Mouse (Mus musculus): ENCODE data around the gene Cnpy1. TPM values are rescaled to one million over a fixed set of nuclear protein-coding genes. Genes with fewer than 3 reads are reported as not detected.

Cnpy1 gene
- total and polyA plus RNA-seq, 2 experiments = under 0.01 TPM; not detected in 1

GRCm38 (mm10) chr5:28173674-28174073 is 71.9 kb downstream of the Cnpy1 start:
- H3K27me3 ChIP-seq (ENCODE audit: control insufficient read depth, insufficient read depth, low read length) = peaks cover 27% of the 10 kb centered on the region
- H3K4me1 ChIP-seq (ENCODE audit: control insufficient read depth, insufficient read depth, low read length) = no peaks in the 10 kb centered on the region
- H3K79me2 ChIP-seq (ENCODE audit: control insufficient read depth, insufficient read depth, low read length) = no peaks in the 10 kb centered on the region
- no peak for DNase-seq (ENCODE audit: extremely low read depth, low read depth, low spot score)
- TF ChIP-seq POLR2A (IDR thresholded peaks at IDR 0.05; ENCODE audit: extremely low read depth, insufficient read depth, low read length) (no peak), CTCF (IDR thresholded peaks at IDR 0.05; ENCODE audit: low read depth, low read length) (no peak)
- no peaks in the 10 kb centered on the region for H3K36me3 ChIP-seq (ENCODE audit: control insufficient read depth, insufficient read depth, low read length)
- H3K9ac ChIP-seq (ENCODE audit: low read depth, low read length) = no peak overlapping the region
- no peak overlapping the region for H3K27ac ChIP-seq (replicated peaks; ENCODE audit: insufficient read depth, low read depth, low read length)
- 7% methylated on average over 1 of the region's 1 CpGs for WGBS
- no peak overlapping the region for H3K4me3 ChIP-seq (ENCODE audit: insufficient read depth, low read depth, low read length)

- DNase-seq (ENCODE audit: extremely low read depth, low read depth, low spot score) = no peak
- 18% methylated on average over 4 of the region's 4 CpGs for WGBS
- H3K4me1 ChIP-seq (ENCODE audit: control insufficient read depth, insufficient read depth, low read length) = no peaks in the 10 kb centered on the region
- peaks cover 31% of the 10 kb centered on the region for H3K27me3 ChIP-seq (ENCODE audit: control insufficient read depth, insufficient read depth, low read length)
- no peaks in the 10 kb centered on the region for H3K36me3 ChIP-seq (ENCODE audit: control insufficient read depth, insufficient read depth, low read length)
- H3K4me3 ChIP-seq (ENCODE audit: insufficient read depth, low read depth, low read length) = no peak overlapping the region
- no peaks in the 10 kb centered on the region for H3K79me2 ChIP-seq (ENCODE audit: control insufficient read depth, insufficient read depth, low read length)
- no peak for TF ChIP-seq POLR2A (IDR thresholded peaks at IDR 0.05; ENCODE audit: extremely low read depth, insufficient read depth, low read length)
- no peak for TF ChIP-seq CTCF (IDR thresholded peaks at IDR 0.05; ENCODE audit: low read depth, low read length)
- no peak overlapping the region for H3K27ac ChIP-seq (replicated peaks; ENCODE audit: insufficient read depth, low read depth, low read length)
- no peak overlapping the region for H3K9ac ChIP-seq (ENCODE audit: low read depth, low read length)
Measured at GRCm38 (mm10) chr5:28172921-28173670, 72.5 kb downstream of the Cnpy1 start.

- no peak for DNase-seq (ENCODE audit: extremely low read depth, low read depth, low spot score)
- H3K36me3 ChIP-seq (ENCODE audit: control insufficient read depth, insufficient read depth, low read length) = no peaks in the 10 kb centered on the region
- H3K9ac ChIP-seq (ENCODE audit: low read depth, low read length) = no peak overlapping the region
- H3K79me2 ChIP-seq (ENCODE audit: control insufficient read depth, insufficient read depth, low read length) = no peaks in the 10 kb centered on the region
- H3K4me1 ChIP-seq (ENCODE audit: control insufficient read depth, insufficient read depth, low read length) = no peaks in the 10 kb centered on the region
- no peak overlapping the region for H3K27ac ChIP-seq (replicated peaks; ENCODE audit: insufficient read depth, low read depth, low read length)
- WGBS = 15% methylated on average over 8 of the region's 8 CpGs
- TF ChIP-seq POLR2A (IDR thresholded peaks at IDR 0.05; ENCODE audit: extremely low read depth, insufficient read depth, low read length) (no peak), CTCF (IDR thresholded peaks at IDR 0.05; ENCODE audit: low read depth, low read length) (no peak)
- H3K4me3 ChIP-seq (ENCODE audit: insufficient read depth, low read depth, low read length) = no peak overlapping the region
- H3K27me3 ChIP-seq (ENCODE audit: control insufficient read depth, insufficient read depth, low read length) = peaks cover 33% of the 10 kb centered on the region
Measured at GRCm38 (mm10) chr5:28172261-28172920, 73.2 kb downstream of the Cnpy1 start.

- no peak for TF ChIP-seq CTCF (IDR thresholded peaks at IDR 0.05; ENCODE audit: low read depth, low read length)
- WGBS = 31% methylated on average over 5 of the region's 5 CpGs
- Histone ChIP-seq H3K4me3 (ENCODE audit: insufficient read depth, low read depth, low read length) (no peak overlapping the region), H3K9ac (ENCODE audit: low read depth, low read length) (no peak overlapping the region), H3K79me2 (ENCODE audit: control insufficient read depth, insufficient read depth, low read length) (no peaks in the 10 kb centered on the region), H3K36me3 (ENCODE audit: control insufficient read depth, insufficient read depth, low read length) (no peaks in the 10 kb centered on the region), H3K4me1 (ENCODE audit: control insufficient read depth, insufficient read depth, low read length) (no peaks in the 10 kb centered on the region), H3K27ac (replicated peaks; ENCODE audit: insufficient read depth, low read depth, low read length) (no peak overlapping the region), H3K27me3 (ENCODE audit: control insufficient read depth, insufficient read depth, low read length) (peaks cover 37% of the 10 kb centered on the region)
- no peak for DNase-seq (ENCODE audit: extremely low read depth, low read depth, low spot score)
Measured at GRCm38 (mm10) chr5:28171667-28172066, 73.9 kb downstream of the Cnpy1 start.

- peaks cover 43% of the 10 kb centered on the region for H3K27me3 ChIP-seq (ENCODE audit: control insufficient read depth, insufficient read depth, low read length)
- TF ChIP-seq POLR2A (IDR thresholded peaks at IDR 0.05; ENCODE audit: extremely low read depth, insufficient read depth, low read length) (no peak), CTCF (IDR thresholded peaks at IDR 0.05; ENCODE audit: low read depth, low read length) (no peak)
- H3K9ac ChIP-seq (ENCODE audit: low read depth, low read length) = no peak overlapping the region
- peaks cover 3% of the 10 kb centered on the region; the same call in 1 of the 2 replicates for H3K4me1 ChIP-seq (ENCODE audit: control insufficient read depth, insufficient read depth, low read length)
- no peaks in the 10 kb centered on the region for H3K79me2 ChIP-seq (ENCODE audit: control insufficient read depth, insufficient read depth, low read length)
- no peak overlapping the region for H3K27ac ChIP-seq (replicated peaks; ENCODE audit: insufficient read depth, low read depth, low read length)
- no peaks in the 10 kb centered on the region for H3K36me3 ChIP-seq (ENCODE audit: control insufficient read depth, insufficient read depth, low read length)
- H3K4me3 ChIP-seq (ENCODE audit: insufficient read depth, low read depth, low read length) = no peak overlapping the region
- 7% methylated on average over 19 of the region's 19 CpGs for WGBS
- DNase-seq (ENCODE audit: extremely low read depth, low read depth, low spot score) = no peak
Measured at GRCm38 (mm10) chr5:28170892-28171291, 74.7 kb downstream of the Cnpy1 start.

- H3K27me3 ChIP-seq (ENCODE audit: control insufficient read depth, insufficient read depth, low read length) = peaks cover 37% of the 10 kb centered on the region
Measured at GRCm38 (mm10) chr5:28170081-28170480, 75.5 kb downstream of the Cnpy1 start.

More at GRCm38 (mm10) chr5:28170081-28170480, 75.5 kb downstream of the Cnpy1 start:
- H3K4me3 ChIP-seq (ENCODE audit: insufficient read depth, low read depth, low read length) = no peak overlapping the region
- H3K79me2 ChIP-seq (ENCODE audit: control insufficient read depth, insufficient read depth, low read length) = no peaks in the 10 kb centered on the region
- WGBS = 16% methylated on average over 17 of the region's 17 CpGs
- no peak overlapping the region for H3K9ac ChIP-seq (ENCODE audit: low read depth, low read length)
- no peak for DNase-seq (ENCODE audit: extremely low read depth, low read depth, low spot score)
- TF ChIP-seq POLR2A (IDR thresholded peaks at IDR 0.05; ENCODE audit: extremely low read depth, insufficient read depth, low read length) (no peak), CTCF (IDR thresholded peaks at IDR 0.05; ENCODE audit: low read depth, low read length) (no peak)
- H3K4me1 ChIP-seq (ENCODE audit: control insufficient read depth, insufficient read depth, low read length) = peaks cover 3% of the 10 kb centered on the region; the same call in 1 of the 2 replicates
- no peak overlapping the region for H3K27ac ChIP-seq (replicated peaks; ENCODE audit: insufficient read depth, low read depth, low read length)
- no peaks in the 10 kb centered on the region for H3K36me3 ChIP-seq (ENCODE audit: control insufficient read depth, insufficient read depth, low read length)
